Mouse (Mus musculus): ENCODE measurements around the gene Ccdc180.

The Ccdc180 gene

GRCm38 (mm10) chr4:45890066-45890761 lies at the start of gene Ccdc180:
Gene Ccdc180 (plus strand): TSS chr4:45890303.
- DNase-seq: peak; percentile 77

- DNase-seq: peak; percentile 39
Observed at GRCm38 (mm10) chr4:45844355-45844754, 45.7 kb upstream of the Ccdc180 start.

GRCm38 (mm10) chr4:45846263-45846662 lies 43.8 kb upstream of the Ccdc180 start:
- DNase-seq: no peak

- DNase-seq: no peak
Observed at GRCm38 (mm10) chr4:45848109-45848824, 41.8 kb upstream of the Ccdc180 start, which contains the start of gene Stra6l. Gene Stra6l (plus strand): TSS chr4:45848664.

- no peak for DNase-seq
Observed at GRCm38 (mm10) chr4:45848825-45849156, 41.3 kb upstream of the Ccdc180 start.

GRCm38 (mm10) chr4:45849419-45849818 lies 40.7 kb upstream of the Ccdc180 start:
- DNase-seq: no peak

GRCm38 (mm10) chr4:45851640-45852051 lies 38.5 kb upstream of the Ccdc180 start:
- peak; percentile 31 for DNase-seq

- DNase-seq: peak; percentile 5
Observed at GRCm38 (mm10) chr4:45853496-45854246, 36.4 kb upstream of the Ccdc180 start.

- peak; percentile 83 for DNase-seq
Observed at GRCm38 (mm10) chr4:45855803-45856424, 34.2 kb upstream of the Ccdc180 start.

- no peak for DNase-seq
Observed at GRCm38 (mm10) chr4:45861160-45861559, 28.9 kb upstream of the Ccdc180 start.

GRCm38 (mm10) chr4:45867416-45867815 lies 22.7 kb upstream of the Ccdc180 start:
- no peak for DNase-seq

- DNase-seq: no peak
Observed at GRCm38 (mm10) chr4:45869021-45869815, 20.9 kb upstream of the Ccdc180 start.

- DNase-seq: no peak
Observed at GRCm38 (mm10) chr4:45872147-45872546, 18.0 kb upstream of the Ccdc180 start.

GRCm38 (mm10) chr4:45878929-45879328 lies 11.2 kb upstream of the Ccdc180 start:
- DNase-seq: peak; percentile 56

GRCm38 (mm10) chr4:45882521-45882920 lies 7.6 kb upstream of the Ccdc180 start:
- DNase-seq: no peak

- no peak for DNase-seq
Observed at GRCm38 (mm10) chr4:45883250-45883649, 6.9 kb upstream of the Ccdc180 start.

- no peak for DNase-seq
Observed at GRCm38 (mm10) chr4:45889487-45889886, 616 bp upstream of the Ccdc180 start.

GRCm38 (mm10) chr4:45896425-45897081 lies 6.5 kb downstream of the Ccdc180 start:
- no peak for DNase-seq

GRCm38 (mm10) chr4:45898413-45898812 lies 8.3 kb downstream of the Ccdc180 start:
- no peak for DNase-seq

- no peak for DNase-seq
Observed at GRCm38 (mm10) chr4:45909256-45909655, 19.2 kb downstream of the Ccdc180 start.

GRCm38 (mm10) chr4:45909924-45910323 lies 19.8 kb downstream of the Ccdc180 start:
- no peak for DNase-seq

GRCm38 (mm10) chr4:45911256-45911655 lies 21.2 kb downstream of the Ccdc180 start:
- DNase-seq: no peak

Data from lung, postnatal 14 days (tissue).